Mouse (Mus musculus) subcutaneous adipose tissue, adult 2 months (tissue): ENCODE measurements around the gene Trap1a. TPM values are rescaled to one million over a fixed set of nuclear protein-coding genes. Genes with fewer than 3 reads are reported as not detected.

ENCODE experiments used
- polyA plus RNA-seq: library from polyadenylated mRNA; depleted of rRNA; stranded (reverse); fragments of >200 nt; gene quantifications from 2 replicates; pipeline ENCODE4 v1.2.3, GENCODE M21; 2012; ENCODE audit warnings: low replicate concordance; rRNA removed

Gene Trap1a
- not detected in 2 replicates for polyA plus RNA-seq

GRCm38 (mm10) chrX:139333263-139333994 is at the start of gene Trap1a:
Gene Trap1a, plus strand, starts transcription at chrX:139333683.

Other genes starting within 250 kb of the Trap1a start
- gene Serpina7, start 248.4 kb upstream of the Trap1a start, polyA plus RNA-seq, result not detected in 2 replicates
- gene 4930513O06Rik, start 247.4 kb upstream of the Trap1a start, polyA plus RNA-seq, result not detected in 2 replicates
- gene 4933428M09Rik, start 154.5 kb upstream of the Trap1a start, polyA plus RNA-seq, result not detected in 2 replicates
- gene Mum1l1, start 123.6 kb upstream of the Trap1a start, polyA plus RNA-seq, result 0.42 and 0.63 TPM in 2 replicates
- gene D330045A20Rik, start 146.7 kb downstream of the Trap1a start, polyA plus RNA-seq, result 0.69 TPM in 1 of 2 replicates, not detected in the other
- gene Rnf128, start 229.6 kb downstream of the Trap1a start, polyA plus RNA-seq, result 0.23 and 20.3 TPM in 2 replicates